Mouse (Mus musculus) brain, embryonic 14.5 days (tissue): ENCODE measurements around the gene Ltbp1.

Source experiments
- CTCF ChIP-seq: fragments of 200-500 bp; IDR thresholded peaks from 2 replicates; pipeline ENCODE4 v1.5.1; 2012; ENCODE audit warnings: inconsistent platforms, mild to moderate bottlenecking, moderate library complexity, borderline replicate concordance; ENCODE audit not compliant: insufficient read depth, insufficient read length; ENCODE audit errors: extremely low read depth
- POLR2A ChIP-seq: fragments of 200-500 bp; IDR thresholded peaks from 2 replicates; pipeline ENCODE4 v1.6.1; 2012; ENCODE audit warnings: mild to moderate bottlenecking, inconsistent platforms, borderline replicate concordance; ENCODE audit not compliant: poor library complexity, insufficient read depth, insufficient read length, severe bottlenecking; ENCODE audit errors: extremely low read depth

DNA sequence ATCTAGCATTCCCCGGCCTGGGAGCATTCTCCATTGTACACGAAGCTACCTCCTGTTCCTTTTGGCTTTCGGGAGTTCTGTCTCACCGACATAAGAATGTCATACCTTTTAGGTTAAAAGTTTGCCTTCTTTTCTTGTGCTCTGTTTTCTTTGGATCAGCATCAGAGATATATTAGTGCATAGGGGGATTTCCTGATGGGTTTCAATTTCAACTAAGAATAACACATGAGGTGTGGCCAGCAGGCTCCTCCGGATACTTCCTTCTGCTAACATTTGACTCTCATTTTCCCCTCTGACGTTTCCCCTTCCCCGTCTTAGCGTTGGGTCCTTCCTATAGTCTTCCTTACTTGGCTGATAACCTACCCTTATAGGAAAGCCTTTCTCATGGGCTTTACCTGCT is 25.6 kb upstream of the Ltbp1 start:
- no peak for TF ChIP-seq CTCF
- no peak for TF ChIP-seq POLR2A
